Mouse (Mus musculus): Measurements from ENCODE around the gene Zscan21. TPM values are rescaled to one million over a fixed set of nuclear protein-coding genes. Genes with fewer than 3 reads are reported as not detected.

The Zscan21 gene
- polyA plus RNA-seq, 1 experiment from 2014 or later = 77.3 TPM

GRCm38 (mm10) chr5:138137257-138137656 is 20.6 kb downstream of the Zscan21 start:
- H3K27ac ChIP-seq = no peak overlapping the region
- no peak overlapping the region for H3K4me2 ChIP-seq (replicated peaks)
- no peak overlapping the region for H3K4me3 ChIP-seq
- 89% methylated on average over 4 of the region's 4 CpGs for WGBS
- no peak for ATAC-seq (ENCODE audit: low FRiP score, low read depth)
- peaks cover 42% of the 10 kb centered on the region for H3K36me3 ChIP-seq
- H3K27me3 ChIP-seq = no peaks in the 10 kb centered on the region
- no peaks in the 10 kb centered on the region for H3K4me1 ChIP-seq
- no peaks in the 10 kb centered on the region for H3K9me3 ChIP-seq
- no peak overlapping the region for H3K9ac ChIP-seq

GRCm38 (mm10) chr5:138137935-138138549 is 21.3 kb downstream of the Zscan21 start:
- ATAC-seq (ENCODE audit: low FRiP score, low read depth) = no peak
- Histone ChIP-seq H3K4me3 (no peak overlapping the region), H3K9ac (no peak overlapping the region), H3K27me3 (no peaks in the 10 kb centered on the region), H3K4me2 (replicated peaks) (no peak overlapping the region), H3K4me1 (no peaks in the 10 kb centered on the region), H3K36me3 (peaks cover 40% of the 10 kb centered on the region), H3K9me3 (no peaks in the 10 kb centered on the region), H3K27ac (no peak overlapping the region)
- 61% methylated on average over 8 of the region's 8 CpGs for WGBS

- H3K9ac ChIP-seq = no peak overlapping the region
- WGBS = 80% methylated on average over 4 of the region's 4 CpGs
- H3K27ac ChIP-seq = no peak overlapping the region
- no peaks in the 10 kb centered on the region for H3K27me3 ChIP-seq
- no peak overlapping the region for H3K4me2 ChIP-seq (replicated peaks)
- no peak for ATAC-seq (ENCODE audit: low FRiP score, low read depth)
- no peak overlapping the region for H3K4me3 ChIP-seq
- no peaks in the 10 kb centered on the region for H3K4me1 ChIP-seq
- H3K36me3 ChIP-seq = peaks cover 40% of the 10 kb centered on the region
- no peaks in the 10 kb centered on the region for H3K9me3 ChIP-seq
These were observed 21.9 kb downstream of the Zscan21 start for GRCm38 (mm10) chr5:138138585-138138984.

GRCm38 (mm10) chr5:138154390-138154789 is 37.7 kb downstream of the Zscan21 start:
- Histone ChIP-seq H3K27me3 (no peaks in the 10 kb centered on the region), H3K27ac (no peak overlapping the region), H3K4me1 (peaks cover 10% of the 10 kb centered on the region), H3K9ac (peak overlapping the region; percentile 92), H3K4me3 (peak overlapping the region; percentile 79), H3K36me3 (peaks cover 33% of the 10 kb centered on the region), H3K9me3 (no peaks in the 10 kb centered on the region), H3K4me2 (replicated peaks) (peak overlapping the region; percentile 81)
- ATAC-seq (ENCODE audit: low FRiP score, low read depth) = no peak
- 89% methylated on average over 3 of the region's 3 CpGs for WGBS

GRCm38 (mm10) chr5:138155443-138155976 is 38.8 kb downstream of the Zscan21 start, which contains the start of gene Zfp113:
TSS of gene Zfp113 (minus strand) at chr5:138155744.
- ATAC-seq (ENCODE audit: low FRiP score, low read depth) = peak; percentile 96
- H3K36me3 ChIP-seq = peaks cover 28% of the 10 kb centered on the region

GRCm38 (mm10) chr5:138160224-138160762 is 43.6 kb downstream of the Zscan21 start:
- H3K9me3 ChIP-seq = no peaks in the 10 kb centered on the region
- peak overlapping the region; percentile 88 for H3K4me2 ChIP-seq (replicated peaks)
- peaks cover 19% of the 10 kb centered on the region for H3K4me1 ChIP-seq
- 72% methylated on average over 7 of the region's 7 CpGs for WGBS
- peaks cover 33% of the 10 kb centered on the region for H3K36me3 ChIP-seq
- ATAC-seq (ENCODE audit: low FRiP score, low read depth) = no peak
- peak overlapping the region; percentile 50 for H3K9ac ChIP-seq
- no peaks in the 10 kb centered on the region for H3K27me3 ChIP-seq
- H3K27ac ChIP-seq = no peak overlapping the region
- H3K4me3 ChIP-seq = peak overlapping the region; percentile 84

More at GRCm38 (mm10) chr5:138155443-138155976, 38.8 kb downstream of the Zscan21 start, which contains the start of gene Zfp113:
- Histone ChIP-seq H3K27me3 (no peaks in the 10 kb centered on the region), H3K4me2 (replicated peaks) (peak within 1 kb of the TSS; percentile 81), H3K9ac (peak within 1 kb of the TSS; percentile 92), H3K4me1 (peaks cover 12% of the 10 kb centered on the region), H3K9me3 (no peaks in the 10 kb centered on the region), H3K27ac (peak within 1 kb of the TSS; percentile 90), H3K4me3 (peak within 1 kb of the TSS; percentile 79)
- under 1% methylated on average over 31 of the region's 31 CpGs for WGBS

- Histone ChIP-seq H3K27me3 (no peaks in the 10 kb centered on the region), H3K4me3 (peak within 1 kb of the TSS; percentile 84), H3K4me1 (peaks cover 19% of the 10 kb centered on the region), H3K27ac (peak within 1 kb of the TSS; percentile 77; the same call in 1 of the 2 replicates), H3K4me2 (replicated peaks) (peak within 1 kb of the TSS; percentile 88), H3K9me3 (no peaks in the 10 kb centered on the region), H3K36me3 (peaks cover 41% of the 10 kb centered on the region), H3K9ac (peak within 1 kb of the TSS; percentile 91)
- under 1% methylated on average over 42 of the region's 42 CpGs for WGBS
- peak; percentile 94 for ATAC-seq (ENCODE audit: low FRiP score, low read depth)
These were observed 44.4 kb downstream of the Zscan21 start, which contains the start of gene Cops6 for GRCm38 (mm10) chr5:138160842-138161665. TSS of gene Cops6 (plus strand) at chr5:138161071.

GRCm38 (mm10) chr5:138163046-138163445 is 46.3 kb downstream of the Zscan21 start:
- Histone ChIP-seq H3K4me3 (no peak overlapping the region), H3K9me3 (no peaks in the 10 kb centered on the region), H3K27me3 (no peaks in the 10 kb centered on the region), H3K9ac (no peak overlapping the region), H3K36me3 (peaks cover 60% of the 10 kb centered on the region), H3K4me2 (replicated peaks) (no peak overlapping the region), H3K4me1 (peaks cover 19% of the 10 kb centered on the region), H3K27ac (no peak overlapping the region)
- WGBS = 76% methylated on average over 6 of the region's 6 CpGs
- no peak for ATAC-seq (ENCODE audit: low FRiP score, low read depth)

GRCm38 (mm10) chr5:138163610-138164009 is 46.9 kb downstream of the Zscan21 start:
- Histone ChIP-seq H3K4me3 (no peak overlapping the region), H3K9me3 (no peaks in the 10 kb centered on the region), H3K9ac (0 out of 2 replicates have a peak overlapping the region, but pooled peaks have one; percentile 19), H3K36me3 (peaks cover 66% of the 10 kb centered on the region), H3K27me3 (no peaks in the 10 kb centered on the region), H3K4me2 (replicated peaks) (no peak overlapping the region), H3K27ac (no peak overlapping the region; the same call in 1 of the 2 replicates), H3K4me1 (peaks cover 19% of the 10 kb centered on the region)
- WGBS = 69% methylated on average over 10 of the region's 10 CpGs
- ATAC-seq (ENCODE audit: low FRiP score, low read depth) = no peak

GRCm38 (mm10) chr5:138165594-138165993 is 48.9 kb downstream of the Zscan21 start:
- Histone ChIP-seq H3K27me3 (no peaks in the 10 kb centered on the region), H3K9me3 (no peaks in the 10 kb centered on the region), H3K36me3 (peaks cover 80% of the 10 kb centered on the region), H3K4me1 (peaks cover 27% of the 10 kb centered on the region), H3K4me2 (replicated peaks) (no peak overlapping the region), H3K9ac (0 out of 2 replicates have a peak overlapping the region, but pooled peaks have one; percentile 13), H3K27ac (no peak overlapping the region), H3K4me3 (no peak overlapping the region)
- WGBS = 75% methylated on average over 8 of the region's 8 CpGs
- no peak for ATAC-seq (ENCODE audit: low FRiP score, low read depth)

GRCm38 (mm10) chr5:138170936-138171561 is 54.3 kb downstream of the Zscan21 start:
- ATAC-seq (ENCODE audit: low FRiP score, low read depth) = peak; percentile 83
- Histone ChIP-seq H3K27me3 (no peaks in the 10 kb centered on the region), H3K36me3 (peaks cover 62% of the 10 kb centered on the region), H3K9me3 (no peaks in the 10 kb centered on the region), H3K4me2 (replicated peaks) (peak overlapping the region; percentile 76), H3K4me3 (peak overlapping the region; percentile 69), H3K27ac (peak overlapping the region; percentile 93), H3K4me1 (peaks cover 29% of the 10 kb centered on the region), H3K9ac (peak overlapping the region; percentile 75)
- WGBS = under 1% methylated on average over 47 of the region's 47 CpGs

All from limb, embryonic 13.5 days (tissue).